Mouse (Mus musculus): ENCODE data around the gene Rps11. TPM values are rescaled to one million over a fixed set of nuclear protein-coding genes. Genes with fewer than 3 reads are reported as not detected.
A peak's percentile ranks its signal among the peaks of the same experiment; 100 is the strongest.
"Not testable (repeated sequence)": the region's sequence is repeated elsewhere in the genome, so short reads cannot be mapped to it uniquely, and the experiment has no call there.

Gene Rps11
- total RNA-seq (2021) = 100 to 1,000 TPM; 707 to 729 TPM

DNA sequence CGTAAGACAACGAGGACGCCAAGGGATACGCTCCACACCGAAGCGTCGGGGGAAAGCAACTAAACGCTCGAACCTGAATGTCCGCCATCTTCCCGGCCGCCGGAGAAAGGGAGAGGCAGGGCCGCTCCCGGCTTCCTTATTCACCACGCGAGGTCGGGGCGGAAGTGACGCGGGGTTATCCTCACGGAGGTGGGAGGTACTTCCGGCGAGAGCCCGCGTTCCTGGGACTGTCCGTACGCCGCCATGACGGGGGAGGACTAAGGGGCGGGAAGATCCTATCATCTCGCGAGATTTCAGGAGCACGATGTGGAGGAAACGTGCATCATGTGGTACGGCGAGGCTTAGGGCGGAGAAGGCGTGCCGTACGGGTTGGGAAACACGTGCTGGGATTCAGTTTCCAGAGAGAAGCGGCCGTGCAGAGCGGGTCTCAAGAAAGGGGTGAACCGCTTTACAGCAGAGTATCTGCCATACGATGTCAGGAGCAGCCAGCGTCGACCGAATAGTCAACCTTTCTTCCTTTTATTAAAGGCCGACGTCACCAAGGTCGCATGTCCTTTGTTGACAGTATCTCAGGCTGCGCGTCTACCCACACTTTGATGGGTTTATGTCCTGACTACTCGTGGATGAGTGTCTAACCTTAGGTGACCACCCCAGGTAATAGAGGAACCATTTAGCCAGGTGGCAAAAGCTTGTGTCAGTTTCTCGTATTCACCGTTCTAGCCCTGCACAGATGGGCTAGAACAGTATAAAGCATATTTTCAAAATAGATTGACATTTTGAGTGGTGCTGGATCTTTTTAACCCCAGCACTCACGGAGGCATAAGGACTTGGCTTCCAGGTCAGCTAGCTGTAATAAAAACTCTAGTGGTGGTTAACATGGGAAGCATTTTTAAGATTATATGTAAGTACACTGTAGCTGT is at the start of gene Rps11:
Rps11 (minus strand) TSS at position 216 of the 920 bp plus-strand sequence.
- DNase-seq = peak; percentile 99
- intact Hi-C loops (cut with DNase I) = no loop called here

- intact Hi-C loops (cut with DNase I); DNase-seq: not testable (repeated sequence)
These were observed 49.5 kb upstream of the Rps11 start for GRCm38 (mm10) chr7:45173772-45174171.

GRCm38 (mm10) chr7:45172974-45173373 is 48.7 kb upstream of the Rps11 start:
- intact Hi-C loops (cut with DNase I) = no loop called here
- DNase-seq = no peak

DNA sequence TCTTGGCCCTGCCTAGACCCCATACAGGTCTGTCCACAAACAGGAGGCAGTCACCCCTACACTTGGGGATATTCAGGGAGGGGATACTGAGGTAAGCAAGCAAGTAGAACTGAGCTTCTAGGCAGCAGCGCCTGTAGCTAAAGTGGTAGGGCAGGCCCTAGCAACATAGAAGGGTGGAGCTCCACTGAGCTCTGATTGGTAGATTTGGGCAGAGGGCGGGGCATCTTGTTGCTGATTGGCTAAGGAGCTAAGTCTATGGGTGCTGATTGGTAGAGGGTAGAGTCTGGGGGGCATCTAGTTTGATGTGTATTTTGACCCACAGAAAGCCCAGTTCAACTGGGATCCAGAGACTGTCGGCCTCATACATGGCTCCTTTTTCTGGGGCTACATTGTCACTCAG is 45.3 kb upstream of the Rps11 start:
- intact Hi-C loops (cut with DNase I) = no loop called here
- no peak for DNase-seq

DNA sequence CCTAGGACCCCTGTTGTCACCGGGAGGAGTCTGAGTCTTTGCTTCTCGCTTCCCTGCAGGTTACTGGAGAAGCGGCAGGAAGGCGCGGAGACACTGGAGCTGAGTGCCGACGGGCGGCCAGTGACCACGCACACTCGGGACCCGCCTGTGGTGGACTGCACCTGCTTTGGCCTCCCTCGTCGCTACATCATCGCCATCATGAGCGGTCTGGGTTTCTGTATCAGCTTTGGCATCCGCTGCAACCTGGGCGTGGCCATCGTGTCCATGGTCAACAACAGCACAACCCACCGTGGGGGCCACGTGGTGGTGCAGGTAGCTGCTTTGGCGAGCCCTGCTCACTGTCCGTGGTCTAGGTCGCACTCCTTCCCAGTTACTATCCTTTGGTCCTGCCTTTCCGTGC is 44.4 kb upstream of the Rps11 start:
- intact Hi-C loops (cut with DNase I) = no loop called here
- no peak for DNase-seq

- DNase-seq = no peak
- intact Hi-C loops (cut with DNase I) = no loop called here
These were observed 43.7 kb upstream of the Rps11 start for GRCm38 (mm10) chr7:45167761-45168445.

GRCm38 (mm10) chr7:45166950-45167401 is 42.7 kb upstream of the Rps11 start:
- DNase-seq = no peak
- intact Hi-C loops (cut with DNase I) = no loop called here

GRCm38 (mm10) chr7:45165701-45166100 is 41.5 kb upstream of the Rps11 start:
- intact Hi-C loops (cut with DNase I) = no loop called here
- DNase-seq = no peak

GRCm38 (mm10) chr7:45164833-45165232 is 40.6 kb upstream of the Rps11 start:
- DNase-seq = no peak
- intact Hi-C loops (cut with DNase I) = loop anchor here (5.0 kb wide), 1 partner anchor 132 kb away; no protein-coding TSS in a partner anchor

DNA sequence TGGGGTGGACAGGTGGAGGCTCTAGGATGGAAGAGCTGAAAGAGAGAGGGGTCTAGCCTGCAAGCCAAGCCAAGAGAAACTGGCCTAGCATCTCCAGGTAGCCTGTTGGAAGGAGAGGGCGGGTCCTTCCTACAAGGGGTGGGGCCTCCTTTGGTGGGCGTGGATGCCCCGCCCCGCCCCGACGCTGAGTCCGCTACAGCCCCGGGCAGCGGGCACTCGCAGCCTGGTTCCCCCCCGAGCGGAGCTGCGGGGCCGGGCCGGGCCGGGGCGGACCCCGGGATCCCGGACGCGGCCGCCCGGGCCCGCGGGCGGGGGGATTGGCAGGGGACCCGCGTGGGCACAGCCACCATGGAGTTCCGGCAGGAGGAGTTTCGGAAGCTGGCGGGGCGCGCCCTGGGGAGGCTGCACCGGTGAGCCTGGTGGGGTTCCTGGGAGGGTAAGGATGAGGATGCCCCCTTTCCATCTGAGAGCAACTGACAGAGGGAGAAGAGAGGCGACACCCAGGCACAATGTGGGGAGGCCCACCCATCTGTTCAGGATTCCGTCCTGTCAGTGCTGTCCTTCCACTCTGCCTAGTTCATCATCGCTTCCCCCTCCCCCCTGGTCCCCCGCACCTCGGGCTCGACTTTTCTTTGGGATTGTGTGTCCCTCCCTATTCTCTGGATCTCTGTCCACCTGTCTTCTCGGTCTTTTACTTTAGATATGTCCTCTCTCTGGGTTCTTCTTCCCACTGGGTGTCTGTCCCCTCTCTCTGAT is 39.7 kb upstream of the Rps11 start, which contains the start of gene Slc17a7:
Slc17a7 (plus strand) TSS at position 215 of the 756 bp plus-strand sequence.
- no peak for DNase-seq
- intact Hi-C loops (cut with DNase I) = loop anchor here (5.0 kb wide), 1 partner anchor 133 kb away; no protein-coding TSS in a partner anchor

GRCm38 (mm10) chr7:45162996-45163615 is 38.9 kb upstream of the Rps11 start:
- no peak for DNase-seq
- intact Hi-C loops (cut with DNase I) = loop anchor here (5.0 kb wide), 1 partner anchor 134 kb away; no protein-coding TSS in a partner anchor

GRCm38 (mm10) chr7:45162551-45162950 is 38.3 kb upstream of the Rps11 start:
- intact Hi-C loops (cut with DNase I) = loop anchor here (5.0 kb wide), 1 partner anchor 135 kb away; no protein-coding TSS in a partner anchor
- DNase-seq = no peak

DNA sequence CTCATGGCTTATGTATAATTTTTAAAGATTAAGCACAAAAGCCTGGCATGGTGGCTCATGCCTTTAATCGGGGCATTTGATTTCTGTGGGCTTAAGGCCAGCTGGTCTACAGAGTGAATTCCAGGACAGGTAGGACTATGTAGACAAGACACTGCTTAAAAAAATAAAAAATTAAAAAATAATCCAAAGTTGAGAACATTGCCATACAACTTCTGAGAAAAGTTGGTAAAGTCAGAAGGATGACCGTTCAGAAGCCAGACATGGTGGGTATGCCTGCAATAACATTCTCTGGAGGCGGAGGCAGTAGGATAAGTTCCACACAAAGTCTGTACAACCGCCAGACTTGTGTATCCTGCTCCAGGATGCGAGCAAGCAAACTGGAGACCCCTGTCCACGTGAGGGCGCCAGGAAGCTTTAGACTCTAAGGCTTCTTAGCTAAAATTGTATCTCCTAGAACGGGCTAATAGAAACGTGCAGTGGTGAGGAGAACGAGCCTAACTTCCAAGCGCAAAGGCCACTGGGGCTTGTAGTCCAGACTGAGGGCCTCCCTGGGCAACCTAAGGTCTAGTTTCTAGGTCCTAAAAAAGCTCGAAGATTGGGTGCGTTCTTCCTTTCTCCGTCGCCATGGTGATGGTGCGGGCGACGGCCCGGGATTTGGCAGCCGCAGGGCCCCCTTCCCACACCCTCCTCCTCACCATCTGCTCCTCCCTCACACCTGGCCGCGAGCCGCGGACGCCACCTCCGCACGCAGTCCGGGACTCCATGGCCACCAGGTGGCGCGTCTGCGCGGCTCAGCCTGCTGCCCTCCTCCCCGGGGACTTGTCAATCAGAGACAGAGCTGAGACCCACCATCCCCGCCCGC is 37.6 kb upstream of the Rps11 start:
- intact Hi-C loops (cut with DNase I) = loop anchor here (5.0 kb wide), 1 partner anchor 135 kb away; no protein-coding TSS in a partner anchor
- peak; percentile 97 for DNase-seq

DNA sequence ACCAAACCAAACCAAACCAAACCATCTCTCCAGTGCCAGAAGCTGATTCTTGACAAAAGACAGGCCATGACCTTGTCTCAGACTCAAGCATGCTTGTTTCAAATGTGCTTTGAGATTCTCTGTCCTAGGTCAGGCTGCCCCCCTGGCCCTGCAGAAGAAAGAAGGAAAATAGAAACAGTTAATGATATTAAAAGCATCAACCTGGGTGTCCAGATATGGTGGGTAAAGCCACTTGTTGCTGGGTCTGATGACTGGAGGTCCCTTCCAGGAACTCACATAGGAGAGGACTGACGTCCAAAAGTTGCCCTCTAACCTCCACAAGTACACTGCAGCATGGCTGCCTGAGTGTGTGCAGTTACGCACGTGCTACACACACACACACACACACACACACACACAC is 36.6 kb upstream of the Rps11 start:
- intact Hi-C loops (cut with DNase I) = loop anchor here (5.0 kb wide), 1 partner anchor 136 kb away; no protein-coding TSS in a partner anchor
- DNase-seq = no peak

GRCm38 (mm10) chr7:45160316-45160800 is 36.1 kb upstream of the Rps11 start:
- no peak for DNase-seq
- intact Hi-C loops (cut with DNase I) = loop anchor here (5.0 kb wide), 1 partner anchor 137 kb away; no protein-coding TSS in a partner anchor

GRCm38 (mm10) chr7:45158991-45159390 is 34.8 kb upstream of the Rps11 start:
- no peak for DNase-seq
- intact Hi-C loops (cut with DNase I) = no loop called here

DNA sequence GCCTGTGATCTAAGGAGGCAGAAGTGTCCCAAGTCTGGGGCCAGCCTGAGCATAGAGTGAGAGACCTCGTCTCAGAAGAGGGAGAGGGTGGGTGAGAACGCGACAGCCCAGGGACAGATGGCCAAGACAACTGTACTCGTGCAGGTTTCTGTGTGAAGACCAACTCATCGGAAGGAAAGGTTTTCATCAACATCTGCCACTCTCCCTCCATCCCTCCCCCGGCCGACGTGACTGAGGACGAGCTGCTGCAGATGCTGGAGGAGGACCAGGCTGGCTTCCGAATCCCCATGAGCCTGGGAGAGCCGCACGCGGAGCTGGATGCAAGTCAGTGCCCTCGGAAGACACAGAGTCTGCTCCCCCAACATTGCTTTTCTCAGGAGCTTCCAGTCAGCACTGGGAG is 33.2 kb upstream of the Rps11 start:
- no peak for DNase-seq
- intact Hi-C loops (cut with DNase I) = no loop called here

- intact Hi-C loops (cut with DNase I) = no loop called here
- no peak for DNase-seq
These were observed 32.0 kb upstream of the Rps11 start for GRCm38 (mm10) chr7:45156206-45156605.

GRCm38 (mm10) chr7:45155590-45155989 is 31.4 kb upstream of the Rps11 start:
- DNase-seq = no peak

More at GRCm38 (mm10) chr7:45155590-45155989, 31.4 kb upstream of the Rps11 start:
- intact Hi-C loops (cut with DNase I) = no loop called here

All from left cerebral cortex, postnatal 4 days (tissue).